Mouse (Mus musculus) olfactory bulb, adult 2 months (tissue): ENCODE results near the gene Arhgap22. TPM values are rescaled to one million over a fixed set of nuclear protein-coding genes. Genes with fewer than 3 reads are reported as not detected.

Experiments
- H3K27ac ChIP-seq: fragments of 200-500 bp; 2 replicates; pipeline ENCODE4 v1.5.1; 2012; ENCODE audit warnings: low read depth, low read length; ENCODE audit not compliant: insufficient read depth
- H3K4me1 ChIP-seq: fragments of 200-500 bp; 2 replicates; pipeline ENCODE4 v1.6.1; 2012; ENCODE audit warnings: low read length; ENCODE audit not compliant: control insufficient read depth, insufficient read depth
- H3K4me3 ChIP-seq: fragments of 200-500 bp; 2 replicates; pipeline ENCODE4 v1.5.1; 2012; ENCODE audit warnings: mild to moderate bottlenecking, low read depth, low read length, moderate library complexity; ENCODE audit not compliant: insufficient read depth
- CTCF ChIP-seq: fragments of 200-500 bp; IDR thresholded peaks from 2 replicates; pipeline ENCODE4 v1.5.1; 2012; ENCODE audit warnings: low read depth, mild to moderate bottlenecking, low read length, moderate library complexity; ENCODE audit not compliant: insufficient read depth
- POLR2A ChIP-seq: fragments of 200-500 bp; IDR thresholded peaks from 2 replicates; pipeline ENCODE4 v1.6.1; 2012; ENCODE audit warnings: mild to moderate bottlenecking, low read depth, low read length, moderate library complexity; ENCODE audit not compliant: insufficient read depth
- WGBS: fragments of 180-500 bp; shearing (Covaris S2); methylation state at CpG from one replicate; pipeline ENCODE4 v1.1.7; 2018; 5-methylcytosine and 5-hydroxymethylcytosine counted together
- polyA plus RNA-seq: library from polyadenylated mRNA; stranded (reverse); fragments of >200 nt; gene quantifications from 2 replicates; pipeline ENCODE4 v1.2.4, GENCODE M21; 2012; ENCODE audit warnings: low replicate concordance; ENCODE audit not compliant: missing spikeins, insufficient read depth, insufficient read length

Arhgap22 gene
- polyA plus RNA-seq, 1 experiment = not detected

DNA sequence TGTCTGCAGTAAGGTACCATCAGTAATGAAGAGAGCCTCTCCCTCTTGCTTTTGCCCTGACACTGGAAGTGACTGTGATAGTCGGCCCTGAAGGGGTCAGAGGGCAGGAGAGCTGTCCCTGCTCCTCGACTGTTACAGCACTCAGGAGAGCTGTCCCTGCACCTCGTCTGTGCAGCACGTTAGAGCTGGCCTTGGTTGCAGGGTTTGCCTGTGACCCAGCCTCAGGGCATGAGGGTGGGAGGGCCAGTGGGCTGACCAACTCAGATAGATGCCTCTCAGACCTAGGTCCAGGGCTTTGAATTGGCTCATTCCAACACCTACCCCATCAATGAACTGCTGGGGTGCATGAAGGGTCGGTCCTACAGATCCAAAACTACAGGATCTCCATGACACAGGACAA, 5.5 kb upstream of the Arhgap22 start:
- Histone ChIP-seq H3K27ac (no peak overlapping the region), H3K4me3 (no peak overlapping the region), H3K4me1 (peaks cover 5% of the 10 kb centered on the region)
- 77% methylated on average over 5 of the region's 5 CpGs for WGBS
- TF ChIP-seq CTCF = no peak
- no peak for TF ChIP-seq POLR2A

DNA sequence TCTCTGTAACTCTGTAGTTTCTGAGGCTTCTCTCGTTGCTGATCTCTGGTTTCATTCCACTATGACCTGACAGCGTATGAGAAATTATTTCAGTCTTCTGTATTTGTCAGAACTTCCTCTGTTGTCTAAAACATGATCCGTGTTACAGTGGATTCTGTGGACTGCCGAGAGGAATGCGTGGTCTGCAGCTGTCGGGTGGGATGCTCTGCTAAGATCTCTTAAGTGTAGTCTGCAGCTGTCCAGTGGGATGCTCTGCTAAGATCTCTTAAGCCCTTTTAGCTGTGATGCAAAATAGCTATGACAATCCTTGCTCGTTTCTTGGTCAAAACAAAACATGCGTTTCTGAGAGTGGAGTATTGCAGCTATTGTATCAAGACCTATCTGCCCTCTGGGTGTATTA, 3.0 kb upstream of the Arhgap22 start:
- Histone ChIP-seq H3K4me1 (peaks cover 16% of the 10 kb centered on the region), H3K4me3 (no peak overlapping the region), H3K27ac (no peak overlapping the region)
- TF ChIP-seq POLR2A (no peak), CTCF (no peak)
- 82% methylated on average over 8 of the region's 8 CpGs for WGBS

DNA sequence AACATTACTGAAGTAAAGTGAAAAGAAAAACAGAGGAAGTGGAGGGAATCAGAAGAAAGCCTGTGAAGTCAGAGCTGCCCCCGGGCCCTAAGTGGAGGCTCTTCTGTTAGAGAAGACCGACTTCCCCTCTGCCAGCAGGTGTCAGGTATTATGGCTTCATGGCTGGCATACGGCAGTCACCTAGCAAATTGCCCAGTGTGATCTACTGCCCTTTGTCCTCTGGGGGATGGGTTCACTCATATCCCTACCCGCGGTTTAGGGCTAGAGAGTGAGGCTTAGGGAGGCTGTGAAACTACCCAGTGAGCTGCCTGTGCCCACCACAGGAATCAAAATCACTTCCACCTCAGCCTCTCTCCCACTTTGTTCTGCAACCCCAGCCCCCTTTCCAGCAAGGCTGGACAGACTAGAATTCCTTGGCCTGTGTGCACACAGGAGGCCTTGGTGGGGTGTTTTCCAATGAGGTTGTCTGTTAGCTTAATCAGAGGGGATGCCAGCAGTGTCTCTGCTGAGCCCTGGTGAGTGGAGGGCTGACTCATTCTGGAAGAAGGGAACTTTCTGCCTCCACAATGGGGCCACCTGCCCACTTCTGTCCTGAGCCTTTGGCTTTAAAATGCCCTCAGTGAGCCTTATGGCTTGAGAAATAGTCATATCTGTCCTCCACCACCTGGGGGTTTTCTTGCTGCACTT, 1.4 kb upstream of the Arhgap22 start:
- Histone ChIP-seq H3K4me3 (no peak overlapping the region), H3K4me1 (peaks cover 27% of the 10 kb centered on the region), H3K27ac (no peak overlapping the region)
- TF ChIP-seq POLR2A (no peak), CTCF (no peak)
- WGBS = 79% methylated on average over 5 of the region's 5 CpGs

DNA sequence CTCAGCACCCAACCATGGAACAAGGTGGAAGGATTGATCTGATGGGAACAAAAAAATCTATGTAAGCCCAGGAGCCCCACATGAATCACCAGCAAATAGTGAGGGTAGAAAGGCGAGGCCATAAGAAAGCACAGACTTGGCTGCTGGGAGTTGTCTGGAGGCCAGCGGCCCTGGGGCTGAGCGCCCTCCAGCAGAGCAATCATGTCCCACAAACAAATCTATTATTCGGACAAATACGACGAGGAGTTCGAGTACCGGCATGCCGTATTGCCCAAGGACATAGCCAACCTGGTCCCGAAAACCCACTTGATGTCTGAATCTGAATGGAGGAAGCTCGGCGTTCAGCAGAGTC, 892 bp upstream of the Arhgap22 start:
- H3K4me1 ChIP-seq = peaks cover 31% of the 10 kb centered on the region
- no peak for TF ChIP-seq POLR2A
- TF ChIP-seq CTCF = no peak
- no peak overlapping the region for H3K27ac ChIP-seq
- 90% methylated on average over 12 of the region's 12 CpGs for WGBS
- H3K4me3 ChIP-seq = no peak overlapping the region

DNA sequence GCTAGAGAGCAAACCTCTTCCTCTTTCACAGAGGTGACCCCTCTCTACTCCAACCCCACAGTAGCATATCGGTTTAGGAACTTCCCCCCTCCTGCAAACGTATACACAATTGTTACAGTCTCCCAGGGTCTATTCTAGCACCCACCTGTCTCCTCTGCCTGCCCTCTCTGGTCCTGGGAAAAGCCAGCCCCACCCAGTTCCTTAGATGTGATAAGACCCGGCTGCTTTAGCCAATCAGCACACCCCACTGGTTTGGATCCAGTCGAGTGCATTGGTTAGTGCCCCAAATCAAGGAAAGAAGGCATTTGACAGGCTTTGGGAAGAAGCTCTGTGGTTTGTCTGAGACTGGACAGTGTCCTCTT, 922 bp downstream of the Arhgap22 start:
- 39% methylated on average over 4 of the region's 4 CpGs for WGBS
- TF ChIP-seq CTCF (no peak), POLR2A (no peak)
- Histone ChIP-seq H3K4me1 (peaks cover 34% of the 10 kb centered on the region), H3K27ac (peak overlapping the region; percentile 96), H3K4me3 (peak overlapping the region; percentile 50)

DNA sequence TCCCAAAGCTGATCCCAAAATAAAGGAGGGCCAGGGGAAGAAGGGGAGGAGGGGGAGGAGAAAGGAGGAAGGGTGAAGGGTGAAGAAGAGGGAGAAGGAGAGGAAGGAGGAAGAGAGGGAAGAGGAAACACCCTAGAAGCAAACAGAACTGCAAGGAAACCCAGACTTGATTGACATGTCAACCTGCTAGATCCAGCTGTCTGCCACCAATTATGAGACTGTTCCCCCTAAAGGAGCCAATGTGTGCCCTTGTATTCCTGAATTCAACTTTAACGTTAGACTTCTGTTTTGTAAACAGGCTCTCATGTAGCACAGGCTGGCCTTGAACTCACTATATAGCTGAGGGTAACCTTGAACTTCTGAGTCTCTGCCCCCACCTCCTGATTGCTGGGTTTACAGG, 1.3 kb downstream of the Arhgap22 start:
- 42% methylated on average over 1 of the region's 1 CpGs for WGBS
- H3K4me3 ChIP-seq = peak overlapping the region; percentile 50; the same call in 1 of the 2 replicates
- TF ChIP-seq POLR2A (no peak), CTCF (no peak)
- peaks cover 34% of the 10 kb centered on the region for H3K4me1 ChIP-seq
- H3K27ac ChIP-seq = peak overlapping the region; percentile 96

DNA sequence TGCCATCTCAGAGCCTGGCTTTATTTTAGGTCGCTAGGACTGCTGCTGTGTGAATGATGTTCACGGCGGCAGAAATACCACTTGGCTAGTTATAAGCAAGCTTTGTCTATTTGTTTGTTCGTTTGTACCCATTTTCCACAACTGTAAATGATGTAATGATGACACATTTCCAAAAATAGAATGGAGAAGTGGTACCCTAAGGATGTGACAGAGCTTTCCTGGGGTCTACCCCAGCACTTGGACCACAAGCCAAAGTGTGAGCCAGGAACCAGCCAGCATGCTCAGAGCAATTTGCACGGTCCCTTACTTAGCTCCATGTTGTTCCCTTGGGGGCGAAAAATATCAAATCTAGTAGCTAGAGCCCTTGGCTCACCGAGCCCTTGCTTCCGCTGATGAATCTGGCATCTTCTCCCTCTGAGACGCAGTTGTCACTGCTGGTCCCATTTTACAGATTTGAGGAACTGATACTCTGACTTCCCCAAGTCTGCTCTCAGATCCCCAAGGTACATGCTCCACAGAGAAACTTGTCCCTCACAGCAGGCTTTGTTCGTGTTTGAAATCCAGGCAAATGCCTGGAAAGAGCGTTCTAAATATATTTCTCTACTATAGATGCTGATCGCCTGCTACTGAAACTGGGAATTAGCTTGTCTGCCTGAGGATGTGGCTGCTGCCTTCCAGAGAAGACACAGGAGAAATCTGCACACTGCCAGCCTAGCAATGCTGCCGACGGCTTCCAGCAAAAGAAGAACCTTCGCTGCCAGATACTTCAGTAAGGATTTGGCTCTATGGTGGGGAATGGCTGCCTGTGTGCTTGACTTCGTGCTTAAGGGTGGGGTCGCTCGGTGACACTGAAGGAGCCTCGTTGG, 2.8 kb downstream of the Arhgap22 start:
- H3K27ac ChIP-seq = peak overlapping the region; percentile 96
- peaks cover 34% of the 10 kb centered on the region for H3K4me1 ChIP-seq
- WGBS = 37% methylated on average over 19 of the region's 19 CpGs
- peak overlapping the region; percentile 44 for H3K4me3 ChIP-seq
- TF ChIP-seq POLR2A (no peak), CTCF (no peak)

DNA sequence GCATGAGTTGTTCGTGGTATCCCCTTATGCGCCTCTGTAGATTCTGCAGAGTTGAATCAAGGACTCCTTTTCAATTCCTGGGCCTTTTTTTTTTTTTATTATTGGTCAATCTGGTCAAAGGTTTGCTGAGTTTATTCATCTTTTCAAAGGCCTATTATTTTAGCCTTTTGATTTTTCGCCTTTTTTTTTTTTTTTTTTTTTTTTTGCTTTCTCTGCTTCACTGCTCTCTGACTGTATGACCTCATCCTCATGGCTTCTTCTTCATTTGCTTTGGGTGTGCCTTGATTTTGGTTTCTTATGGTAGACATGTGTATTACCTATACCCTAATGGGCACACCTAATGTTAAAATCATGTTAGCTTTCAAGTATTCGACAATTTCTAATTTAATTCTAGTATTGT, 11.4 kb downstream of the Arhgap22 start:
- Histone ChIP-seq H3K4me3 (no peak overlapping the region), H3K4me1 (peaks cover 8% of the 10 kb centered on the region), H3K27ac (no peak overlapping the region)
- WGBS = 86% methylated on average over 4 of the region's 4 CpGs
- TF ChIP-seq CTCF (no peak), POLR2A (no peak)

DNA sequence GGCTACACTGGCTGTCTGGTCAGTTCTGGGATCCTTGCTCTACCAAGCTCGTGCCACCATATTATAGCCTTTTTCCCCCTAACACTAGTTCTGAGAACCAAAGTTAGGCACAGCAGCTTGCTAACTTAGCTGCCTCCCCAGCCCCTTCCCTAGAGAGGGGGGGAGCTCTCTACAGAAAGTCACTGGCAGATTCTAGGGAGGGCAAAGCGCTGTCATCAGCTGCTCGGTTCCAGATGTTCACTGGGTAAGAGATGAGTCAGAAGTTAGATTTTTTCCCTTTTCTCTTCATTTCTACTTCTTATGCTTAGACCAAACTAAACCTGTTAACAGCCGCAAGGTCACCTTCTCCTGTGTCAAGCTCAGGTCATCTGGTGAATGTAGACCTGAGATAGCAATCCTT, 16.8 kb downstream of the Arhgap22 start:
- peak overlapping the region; percentile 88 for H3K27ac ChIP-seq
- H3K4me1 ChIP-seq = peaks cover 33% of the 10 kb centered on the region
- H3K4me3 ChIP-seq = no peak overlapping the region
- no peak for TF ChIP-seq POLR2A
- no peak for TF ChIP-seq CTCF
- WGBS = 50% methylated on average over 4 of the region's 4 CpGs
